Mouse (Mus musculus) adrenal gland, postnatal 36 days (tissue): Measurements from ENCODE around the gene Wfdc13. TPM values are rescaled to one million over a fixed set of nuclear protein-coding genes. Genes with fewer than 3 reads are reported as not detected.
A peak's percentile ranks its signal among the peaks of the same experiment; 100 is the strongest.
"Not testable (repeated sequence)": the region's sequence is repeated elsewhere in the genome, so short reads cannot be mapped to it uniquely, and the experiment has no call there.

Experiments
- DNase-seq, 2 experiments: peaks; one replicate each; pipeline ENCODE4 v3.0.0; 2021; ENCODE audit warnings: mixed read lengths in 1 of 2
- total RNA-seq, 2 experiments: library from RNA; stranded (reverse); gene quantifications; 2 replicates each; pipeline ENCODE4 v1.2.3; 2021

Gene Wfdc13
- total RNA-seq, 2 experiments from 2014 or later, result not detected

- DNase-seq, result not testable (repeated sequence)
Measured at GRCm38 (mm10) chr2:164716194-164716786, 31.4 kb downstream of the Wfdc13 start.

GRCm38 (mm10) chr2:164723276-164723675, 38.4 kb downstream of the Wfdc13 start:
- DNase-seq, result no peak

- DNase-seq, result peak; percentile 74 to 84
Measured at GRCm38 (mm10) chr2:164725895-164726619, 41.1 kb downstream of the Wfdc13 start.

GRCm38 (mm10) chr2:164731719-164732118, 46.8 kb downstream of the Wfdc13 start:
- no peak for DNase-seq

GRCm38 (mm10) chr2:164733259-164733658, 48.4 kb downstream of the Wfdc13 start:
- no peak for DNase-seq

- DNase-seq, result no peak
Measured at GRCm38 (mm10) chr2:164734839-164735238, 49.9 kb downstream of the Wfdc13 start.

GRCm38 (mm10) chr2:164735446-164735845, 50.5 kb downstream of the Wfdc13 start:
- DNase-seq, result no peak

Other genes with a start within 250 kb of the Wfdc13 start
- 100 to 1,000 TPM; 116 to 144 TPM for gene Sdc4, start 241.2 kb upstream of the Wfdc13 start, total RNA-seq
- gene Sys1, start 228.1 kb upstream of the Wfdc13 start, total RNA-seq, result 10 to 100 TPM; 28.3 to 33.2 TPM
- gene Gm20458, start 224.1 kb upstream of the Wfdc13 start, total RNA-seq, result 1 to 10 TPM; 5.0 to 8.4 TPM
- not detected for gene Trp53tg5, start 211.4 kb upstream of the Wfdc13 start, total RNA-seq
- 10 to 100 TPM in 1 of 2 experiments, 1 to 10 TPM in 1; 8.0 to 12.5 TPM for gene Dbndd2, start 199.0 kb upstream of the Wfdc13 start, total RNA-seq
- 10 to 100 TPM; 74.0 to 98.3 TPM for gene Pigt, start 187.6 kb upstream of the Wfdc13 start, total RNA-seq
- not detected for gene Wfdc2, start 122.7 kb upstream of the Wfdc13 start, total RNA-seq
- not detected for gene Spint3, start 111.6 kb upstream of the Wfdc13 start, total RNA-seq
- gene Wfdc6a, start 99.7 kb upstream of the Wfdc13 start, total RNA-seq, result under 1 TPM in 1 of 2 experiments, not detected in 1; 0.40 TPM
- not detected for gene Eppin, start 91.5 kb upstream of the Wfdc13 start, total RNA-seq
- gene Wfdc6b, start 71.6 kb upstream of the Wfdc13 start, total RNA-seq, result not detected
- not detected for gene Wfdc8, start 71.5 kb upstream of the Wfdc13 start, total RNA-seq
- gene Wfdc16, start 46.3 kb upstream of the Wfdc13 start, total RNA-seq, result not detected
- not detected for gene Wfdc10, start 29.1 kb upstream of the Wfdc13 start, total RNA-seq
- not detected for gene Wfdc9, start 28.5 kb upstream of the Wfdc13 start, total RNA-seq
- not detected for gene Wfdc11, start 11.0 kb upstream of the Wfdc13 start, total RNA-seq
- not detected for gene Spint4, start 13.4 kb downstream of the Wfdc13 start, total RNA-seq
- not detected for gene Spint5, start 30.2 kb downstream of the Wfdc13 start, total RNA-seq
- under 1 TPM; 0.26 to 0.36 TPM for gene Wfdc3, start 60.8 kb downstream of the Wfdc13 start, total RNA-seq
- gene Dnttip1, start 60.9 kb downstream of the Wfdc13 start, total RNA-seq, result 10 to 100 TPM; 39.8 to 44.2 TPM
- gene Ube2c, start 84.8 kb downstream of the Wfdc13 start, total RNA-seq, result 10 to 100 TPM in 1 of 2 experiments, 1 to 10 TPM in 1; 7.0 to 10.4 TPM
- gene Tnnc2, start 94.9 kb downstream of the Wfdc13 start, total RNA-seq, result under 1 TPM in 1 of 2 experiments, not detected in 1; 0.53 TPM
- gene Snx21, start 100.7 kb downstream of the Wfdc13 start, total RNA-seq, result 10 to 100 TPM; 29.2 to 35.3 TPM
- 10 to 100 TPM; 31.5 to 33.6 TPM for gene Acot8, start 119.8 kb downstream of the Wfdc13 start, total RNA-seq
- gene Zswim3, start 120.0 kb downstream of the Wfdc13 start, total RNA-seq, result 1 to 10 TPM; 4.0 to 4.7 TPM
- 10 to 100 TPM in 1 of 2 experiments, 1 to 10 TPM in 1; 9.3 to 10.2 TPM for gene Zswim1, start 137.6 kb downstream of the Wfdc13 start, total RNA-seq
- gene Spata25, start 143.4 kb downstream of the Wfdc13 start, total RNA-seq, result not detected
- 100 to 1,000 TPM; 105 to 112 TPM for gene Ctsa, start 147.8 kb downstream of the Wfdc13 start, total RNA-seq
- 1 to 10 TPM; 2.1 to 2.5 TPM for gene Neurl2, start 148.3 kb downstream of the Wfdc13 start, total RNA-seq
- 10 to 100 TPM; 21.1 to 34.7 TPM for gene Pltp, start 172.6 kb downstream of the Wfdc13 start, total RNA-seq
- gene Pcif1, start 194.2 kb downstream of the Wfdc13 start, total RNA-seq, result 10 to 100 TPM; 45.4 to 53.9 TPM
- 10 to 100 TPM; 14.8 to 18.3 TPM for gene Zfp335, start 226.7 kb downstream of the Wfdc13 start, total RNA-seq